Mouse (Mus musculus): ENCODE data around the gene 2010111I01Rik.

Gene 2010111I01Rik

DNA sequence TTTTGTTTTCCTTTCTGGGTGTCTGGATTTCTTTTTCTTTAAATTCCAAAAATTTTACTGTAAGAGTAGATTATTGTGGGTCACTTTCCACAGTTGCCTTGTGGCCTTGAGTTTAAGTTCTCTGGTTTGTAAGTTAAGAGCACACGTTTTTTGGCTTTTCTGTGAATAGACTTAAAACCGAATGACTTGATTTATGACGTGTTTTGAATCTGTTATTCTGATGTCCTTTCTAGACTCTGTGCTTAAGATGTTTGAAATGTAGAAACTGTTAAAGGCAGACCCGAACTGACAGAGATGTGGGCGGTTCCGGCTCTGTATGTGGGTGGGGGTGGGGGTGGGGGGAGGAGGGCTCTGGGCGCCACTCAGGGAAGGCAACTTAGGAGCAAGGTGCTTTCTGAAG, 282.3 kb downstream of the 2010111I01Rik start:
- DNase-seq = no peak

DNA sequence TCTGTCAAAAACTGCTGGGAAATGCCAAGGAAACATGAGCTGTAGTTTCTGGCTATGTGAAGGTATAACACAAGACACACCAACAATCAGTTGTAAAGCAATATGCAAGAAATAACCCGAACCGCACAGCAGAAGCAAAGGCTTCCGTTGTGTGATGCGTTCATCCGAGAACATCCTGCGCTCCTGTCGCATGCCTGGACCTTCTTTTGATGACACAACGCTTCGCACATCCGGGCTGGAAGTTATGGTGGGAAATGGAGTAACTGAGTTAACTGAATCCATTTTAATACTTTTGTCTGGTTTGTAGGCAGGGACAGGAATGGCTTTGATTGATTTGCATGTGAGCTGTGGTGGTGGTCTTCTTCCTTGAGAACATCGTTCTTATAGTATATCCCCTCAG, 282.9 kb downstream of the 2010111I01Rik start:
- DNase-seq = no peak

- no peak for DNase-seq
These were observed 283.6 kb downstream of the 2010111I01Rik start for GRCm38 (mm10) chr13:63248318-63248717.

DNA sequence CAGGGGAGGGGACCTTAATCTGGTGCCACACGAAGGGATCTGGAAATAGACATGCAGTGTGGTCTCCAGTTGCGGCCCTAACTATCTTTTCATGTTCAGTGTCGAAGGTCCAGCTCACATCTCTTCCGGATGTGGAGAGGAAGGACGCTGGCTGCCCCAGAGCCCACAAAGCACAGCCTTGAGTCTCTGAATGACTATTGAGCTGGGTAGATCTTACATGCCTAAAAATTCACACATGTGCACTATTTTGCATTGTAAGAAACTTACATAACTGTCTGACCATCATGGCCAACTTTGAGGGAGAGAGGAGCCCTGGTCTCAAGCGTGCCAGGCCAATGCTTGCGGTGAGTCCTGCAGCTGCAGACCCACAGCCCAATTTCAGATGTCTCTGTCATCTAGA, 284.5 kb downstream of the 2010111I01Rik start:
- DNase-seq = no peak

DNA sequence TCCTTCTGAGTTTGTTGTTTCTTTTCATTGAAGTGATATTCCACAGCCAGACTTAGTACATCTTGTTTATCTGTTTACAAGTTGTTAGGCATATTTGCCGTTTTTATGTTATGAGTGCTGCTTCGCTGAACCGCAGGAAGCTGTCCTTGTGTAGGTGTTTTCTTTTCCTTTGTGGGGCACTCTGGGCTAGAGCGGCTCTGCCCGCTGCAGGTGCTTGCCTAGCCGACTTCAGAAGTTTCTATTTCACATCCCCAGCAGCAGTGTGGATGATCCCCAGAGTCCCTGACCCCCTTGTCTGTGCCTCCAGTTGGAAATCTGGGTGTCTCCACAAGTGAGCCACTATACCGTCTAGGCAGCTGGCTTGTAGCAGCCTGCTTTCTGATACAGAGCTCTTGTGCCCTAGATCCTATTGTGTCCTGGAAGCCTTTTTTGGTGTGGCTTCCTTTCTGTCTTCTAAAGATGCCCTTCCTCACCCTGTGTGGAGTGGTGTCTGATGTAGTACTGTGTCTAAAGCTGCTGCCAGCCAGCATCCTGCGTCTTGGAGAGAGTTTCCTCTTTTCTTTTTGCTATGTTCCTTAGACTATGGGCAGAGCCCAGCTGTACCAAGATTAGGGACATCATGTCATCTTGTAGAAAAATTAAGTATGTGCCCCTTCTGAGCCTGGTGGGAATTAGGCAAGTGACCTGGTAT, 285.2 kb downstream of the 2010111I01Rik start:
- DNase-seq = no peak

DNA sequence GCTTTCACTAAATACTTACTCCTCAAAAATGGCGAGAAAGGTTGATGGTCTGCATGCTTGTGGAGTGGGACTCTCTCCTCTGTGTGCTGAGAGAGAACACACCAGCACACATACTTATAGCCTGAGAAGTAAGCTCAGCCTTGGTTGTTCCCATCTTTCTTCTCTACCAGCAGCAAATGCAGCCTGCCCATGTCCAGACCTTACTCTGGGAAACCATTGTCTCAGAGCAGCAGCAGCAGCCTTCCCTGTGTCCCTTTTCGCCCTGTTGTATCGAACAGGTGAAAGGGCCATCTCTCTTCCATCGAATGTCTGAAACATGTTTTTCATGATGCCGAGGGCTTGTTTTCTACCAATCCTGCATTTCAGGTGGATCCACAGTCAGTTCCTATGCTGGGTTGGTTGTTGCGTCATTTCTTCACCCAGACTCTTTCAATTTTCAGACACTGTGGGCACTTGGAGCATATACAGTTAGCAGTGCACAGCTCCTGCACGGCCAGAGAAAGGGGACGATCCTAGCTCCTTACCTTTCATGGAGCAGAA, 285.8 kb downstream of the 2010111I01Rik start:
- no peak for DNase-seq

GRCm38 (mm10) chr13:63251118-63251889, 286.6 kb downstream of the 2010111I01Rik start:
- no peak for DNase-seq

- DNase-seq = no peak
These were observed 287.8 kb downstream of the 2010111I01Rik start for GRCm38 (mm10) chr13:63252295-63253010.

GRCm38 (mm10) chr13:63253147-63253546, 288.5 kb downstream of the 2010111I01Rik start:
- DNase-seq = no peak

DNA sequence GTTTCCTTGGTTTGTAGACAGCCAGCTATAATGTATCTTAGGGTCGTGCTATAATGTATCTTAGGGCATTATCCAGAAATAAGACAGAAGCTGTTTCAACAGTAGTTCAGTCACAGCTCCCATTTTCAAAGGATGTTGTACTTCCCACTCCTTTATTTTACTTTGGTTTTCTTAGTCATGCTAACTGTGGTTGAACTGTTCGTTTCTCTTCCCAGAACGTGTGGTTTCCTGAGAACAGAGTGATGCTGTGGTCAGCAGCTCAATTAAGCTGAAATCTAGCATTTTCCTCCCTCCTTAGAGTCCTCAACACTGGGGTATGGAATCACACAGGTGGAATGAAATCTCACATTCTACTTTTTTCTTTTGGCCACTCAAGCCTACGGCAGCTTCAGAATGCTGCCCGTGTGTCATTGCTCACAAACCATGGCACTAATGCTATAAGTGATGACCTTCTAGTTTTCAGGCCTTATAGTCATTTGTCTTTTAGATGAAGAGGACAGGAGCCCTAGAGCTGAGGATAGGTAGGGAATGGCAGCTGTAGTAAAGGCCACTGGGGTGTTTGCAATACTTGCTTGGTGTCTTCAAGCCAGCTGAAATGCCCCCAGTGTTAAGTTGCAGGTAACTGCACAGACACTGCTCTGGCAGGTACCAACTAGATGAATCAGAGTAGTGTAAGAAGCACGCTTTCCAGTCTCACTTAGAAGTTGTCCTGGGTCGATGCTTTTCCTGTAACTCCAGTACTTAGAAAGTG, 289.4 kb downstream of the 2010111I01Rik start:
- DNase-seq = no peak

- no peak for DNase-seq
These were observed 290.9 kb downstream of the 2010111I01Rik start for GRCm38 (mm10) chr13:63255519-63256011.

DNA sequence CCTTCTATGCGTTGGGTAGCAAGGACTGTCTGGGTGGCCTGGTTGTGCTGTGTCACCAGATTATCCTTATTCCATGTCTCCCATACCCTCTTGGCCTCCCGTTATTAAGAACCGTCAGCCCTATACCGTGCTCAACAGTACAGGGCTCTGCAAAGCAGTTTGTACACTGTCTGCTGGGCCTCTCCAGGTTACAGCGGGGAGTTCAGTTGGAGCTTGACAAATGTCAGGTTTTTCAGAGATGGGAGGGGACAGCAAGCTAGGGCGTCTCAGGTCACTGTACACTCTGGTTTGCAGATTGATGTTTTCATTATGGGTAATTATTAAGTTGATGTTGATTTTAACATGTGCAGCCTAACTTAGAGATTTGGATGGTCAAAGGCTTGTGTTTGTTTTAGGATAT, 291.5 kb downstream of the 2010111I01Rik start:
- DNase-seq = no peak

DNA sequence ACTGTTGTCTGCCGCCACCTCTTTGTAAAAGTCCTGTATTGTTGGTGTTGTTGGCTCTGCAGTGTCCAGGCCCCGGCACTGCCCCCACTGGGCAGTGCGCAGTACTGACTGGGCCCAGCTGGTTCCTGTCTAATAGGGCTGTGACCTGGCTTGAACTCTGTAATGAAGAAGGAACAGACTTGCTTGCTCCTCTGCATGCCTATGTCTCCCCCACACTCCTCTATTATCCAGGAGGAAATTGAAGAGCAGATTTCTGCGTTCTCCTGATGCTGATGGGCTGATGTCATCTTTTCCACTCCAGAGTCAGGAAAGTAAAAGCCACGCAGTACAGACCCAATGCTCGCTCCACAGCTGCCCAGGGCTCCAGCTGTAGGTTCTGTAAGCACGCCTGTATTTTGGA, 292.1 kb downstream of the 2010111I01Rik start:
- no peak for DNase-seq

DNA sequence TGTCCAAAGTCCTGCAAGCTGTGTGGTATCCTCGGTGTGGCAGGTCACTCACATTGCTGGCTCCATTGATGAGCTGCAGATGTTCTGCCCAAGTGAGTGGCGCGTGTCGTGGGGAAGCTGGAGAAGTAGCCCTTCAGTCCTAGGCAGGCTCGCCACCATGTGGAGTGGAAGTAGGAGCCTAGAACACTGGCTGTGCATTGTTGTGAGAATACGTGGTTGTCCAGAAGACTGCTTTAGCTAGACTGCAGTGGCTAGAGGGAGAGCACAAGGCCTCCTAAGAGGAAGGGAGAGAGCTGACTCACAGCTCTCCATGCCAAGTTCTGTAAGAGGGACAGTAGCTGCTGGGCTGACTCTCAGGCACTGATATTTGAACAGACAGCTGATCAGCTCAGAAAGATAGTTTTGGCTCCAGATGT, 293.5 kb downstream of the 2010111I01Rik start:
- no peak for DNase-seq

GRCm38 (mm10) chr13:63258671-63259070, 294.0 kb downstream of the 2010111I01Rik start:
- DNase-seq = no peak

DNA sequence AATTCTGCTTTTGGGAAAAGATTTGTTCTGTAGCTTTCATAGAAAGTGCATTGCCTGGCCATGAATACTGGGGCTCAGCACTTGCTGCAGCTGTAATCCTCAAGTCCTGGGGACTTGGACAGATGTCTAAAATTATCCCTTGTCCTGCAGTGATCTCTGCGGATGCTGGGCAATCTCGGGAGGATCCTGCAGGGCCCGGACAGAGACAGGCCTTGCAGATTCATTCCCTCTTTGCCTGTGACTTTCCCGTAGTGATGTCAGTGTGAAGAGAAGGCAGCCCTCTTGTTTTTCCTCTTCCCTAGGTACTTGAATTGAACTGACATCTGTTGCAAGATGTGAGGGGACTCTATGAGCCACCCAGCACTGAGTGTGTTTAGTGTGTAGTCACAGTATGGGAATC, 295.4 kb downstream of the 2010111I01Rik start:
- DNase-seq = no peak

GRCm38 (mm10) chr13:63260753-63261631, 296.3 kb downstream of the 2010111I01Rik start:
- no peak for DNase-seq

GRCm38 (mm10) chr13:63261676-63262075, 297.0 kb downstream of the 2010111I01Rik start:
- DNase-seq = no peak

DNA sequence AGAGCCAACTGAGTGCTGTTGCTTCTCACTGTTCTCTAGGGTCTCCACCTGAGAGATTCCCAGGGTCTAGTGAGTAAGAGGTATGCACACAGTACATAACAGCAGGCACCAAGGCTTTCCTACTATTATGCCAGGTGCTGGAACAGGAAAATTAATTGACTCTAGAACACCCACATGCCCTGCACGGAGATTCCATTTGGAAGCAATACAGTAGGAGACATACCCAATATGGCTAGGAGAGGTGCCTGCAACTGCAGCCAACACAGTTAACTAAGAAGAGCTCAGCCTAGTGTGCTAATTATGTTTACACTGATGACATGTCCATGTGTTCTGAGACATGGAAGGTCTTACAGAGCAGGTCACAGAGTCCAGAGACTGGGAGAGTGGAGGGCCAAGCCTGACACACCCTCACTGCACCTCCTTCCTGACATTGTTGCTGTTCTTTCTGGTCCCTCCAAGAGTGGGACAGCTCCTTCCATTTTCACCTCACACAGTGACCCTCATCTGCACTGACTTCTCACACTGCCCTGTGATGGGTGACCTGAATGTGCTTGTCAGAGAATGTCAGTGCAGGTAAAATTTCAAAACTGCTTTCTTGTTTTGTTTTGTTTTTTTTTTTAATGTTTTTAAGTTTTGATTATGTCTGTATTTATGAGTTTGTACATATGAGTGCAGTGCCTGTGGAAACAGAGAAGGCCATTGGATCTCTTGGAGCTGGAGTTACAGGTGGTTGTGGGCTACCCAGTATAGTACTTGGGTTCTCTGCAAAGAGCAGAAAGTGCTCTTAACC, 297.7 kb downstream of the 2010111I01Rik start:
- no peak for DNase-seq

- no peak for DNase-seq
These were observed 303.7 kb downstream of the 2010111I01Rik start for GRCm38 (mm10) chr13:63268371-63268770.

- no peak for DNase-seq
These were observed 304.1 kb downstream of the 2010111I01Rik start for GRCm38 (mm10) chr13:63268776-63269175.
